In genomic region chr19:37495319-37496270, GRCm38 (mm10) we compare ENCODE assay signal across 9 mouse cellular contexts. TPM values are rescaled to one million over a fixed set of nuclear protein-coding genes. Genes with fewer than 3 reads are reported as not detected.
A peak's percentile ranks its signal among the peaks of the same experiment; 100 is the strongest.
DNase-seq lines count a peak whose midpoint lies in the region; ATAC-seq lines count a peak whose summit lies in the region.
"Had no signal": no experiment of that assay in that cellular context is flagged by ENCODE, and none has a peak within 500 bp of the region (broad histone marks: within the 10 kb centered on the region; RNA-seq: fewer than 3 reads in every experiment).

No protein-coding gene starts in this region.

- peak; percentile 8 for DNase-seq in CD4-positive, CD25-positive, alpha-beta regulatory T cell, adult 2 months (ENCODE audit: low read depth, low spot score)
- DNase-seq in 3134 (ENCODE audit: extremely low read depth, insufficient read length, low spot score) = peak; percentile 63
- DNase-seq in heart, adult 8-10 months (ENCODE audit: low spot score) = peak; percentile 26
- peak; percentile 51 to 61 for DNase-seq in lung, postnatal 4 days
- no peak for DNase-seq in limb, embryonic 10.5 days (ENCODE audit: low spot score)

- WGBS in kidney, embryonic 16.5 days = 84% methylated on average over 22 of the region's 22 CpGs
- 89% methylated on average over 22 of the region's 22 CpGs for WGBS in limb, embryonic 10.5 days
- 84% methylated on average over 22 of the region's 22 CpGs for WGBS in kidney, embryonic 15.5 days

- no peak overlapping the region for H3K4me3 ChIP-seq in kidney, embryonic 16.5 days (ENCODE audit: low read length)
- H3K4me3 ChIP-seq in limb, embryonic 10.5 days = no peak overlapping the region
- H3K4me3 ChIP-seq in kidney, embryonic 15.5 days (replicated peaks) = no peak overlapping the region
- H3K4me3 ChIP-seq: erythroblast, embryonic 14.5 days had no signal

- no peaks in the 10 kb centered on the region for H3K9me3 ChIP-seq in kidney, embryonic 16.5 days (ENCODE audit: low read length)
- no peaks in the 10 kb centered on the region for H3K9me3 ChIP-seq in limb, embryonic 10.5 days (replicated peaks)
- H3K9me3 ChIP-seq in kidney, embryonic 15.5 days (replicated peaks) = no peaks in the 10 kb centered on the region

- no peaks in the 10 kb centered on the region for H3K36me3 ChIP-seq in kidney, embryonic 16.5 days (ENCODE audit: insufficient read depth, low read length)
- H3K36me3 ChIP-seq in limb, embryonic 10.5 days = no peaks in the 10 kb centered on the region
- no peaks in the 10 kb centered on the region for H3K36me3 ChIP-seq in kidney, embryonic 15.5 days

- H3K4me1 ChIP-seq in kidney, embryonic 16.5 days (ENCODE audit: insufficient read depth, low read length) = no peaks in the 10 kb centered on the region; the same call in 1 of the 2 replicates
- peaks cover 7% of the 10 kb centered on the region; the same call in 1 of the 2 replicates for H3K4me1 ChIP-seq in limb, embryonic 10.5 days
- H3K4me1 ChIP-seq in kidney, embryonic 15.5 days = peaks cover 6% of the 10 kb centered on the region; the same call in 1 of the 2 replicates

- no peak for ATAC-seq in CD4-positive, CD25-positive, alpha-beta regulatory T cell, adult 4 months
- no peak for ATAC-seq in kidney, embryonic 16.5 days (ENCODE audit: low FRiP score, low TSS enrichment)
- ATAC-seq in kidney, embryonic 15.5 days (replicated peaks; ENCODE audit: low FRiP score) = no peak

- no peak overlapping the region for H3K4me2 ChIP-seq in kidney, embryonic 16.5 days (replicated peaks; ENCODE audit: low read depth, low read length)
- H3K4me2 ChIP-seq in kidney, embryonic 15.5 days = no peak overlapping the region

- no peak overlapping the region for H3K27ac ChIP-seq in kidney, embryonic 16.5 days (ENCODE audit: low read length)
- no peak overlapping the region for H3K27ac ChIP-seq in limb, embryonic 10.5 days
- H3K27ac ChIP-seq in kidney, embryonic 15.5 days = no peak overlapping the region

- no peaks in the 10 kb centered on the region for H3K27me3 ChIP-seq in kidney, embryonic 16.5 days (ENCODE audit: insufficient read depth, low read length)
- H3K27me3 ChIP-seq in limb, embryonic 10.5 days (ENCODE audit: low read depth, poor library complexity, severe bottlenecking) = no peaks in the 10 kb centered on the region
- no peaks in the 10 kb centered on the region for H3K27me3 ChIP-seq in kidney, embryonic 15.5 days

- no peak overlapping the region for H3K9ac ChIP-seq in kidney, embryonic 16.5 days (replicated peaks; ENCODE audit: low read length)
- no peak overlapping the region for H3K9ac ChIP-seq in kidney, embryonic 15.5 days

RNA-seq across cellular contexts. Expression of gene Exoc6, which starts 54.6 kb away (rescaled TPM):
- 10 to 100 TPM; 33.3 to 41.4 TPM for polyA plus RNA-seq in CD4-positive, CD25-positive, alpha-beta regulatory T cell, adult 4 months (2017; shearing (Covaris generic))
- 10 to 100 TPM; 30.2 to 36.9 (median 32.5) TPM for total RNA-seq in heart, adult 8-10 months (2022)
- polyA plus RNA-seq in kidney, embryonic 16.5 days (2015; fragmentation: Nextera tagmentation; extraction: Ambion mirVana) = 25.3 and 26.9 TPM in 2 replicates
- 7.2 and 7.3 TPM in 2 replicates for polyA plus RNA-seq in limb, embryonic 10.5 days (2016; fragmentation: Nextera tagmentation; extraction: Ambion mirVana)
- polyA plus RNA-seq in kidney, embryonic 15.5 days (2015; fragmentation: Nextera tagmentation; extraction: Ambion mirVana) = 23.2 and 23.4 TPM in 2 replicates
